In the genomic region with DNA sequence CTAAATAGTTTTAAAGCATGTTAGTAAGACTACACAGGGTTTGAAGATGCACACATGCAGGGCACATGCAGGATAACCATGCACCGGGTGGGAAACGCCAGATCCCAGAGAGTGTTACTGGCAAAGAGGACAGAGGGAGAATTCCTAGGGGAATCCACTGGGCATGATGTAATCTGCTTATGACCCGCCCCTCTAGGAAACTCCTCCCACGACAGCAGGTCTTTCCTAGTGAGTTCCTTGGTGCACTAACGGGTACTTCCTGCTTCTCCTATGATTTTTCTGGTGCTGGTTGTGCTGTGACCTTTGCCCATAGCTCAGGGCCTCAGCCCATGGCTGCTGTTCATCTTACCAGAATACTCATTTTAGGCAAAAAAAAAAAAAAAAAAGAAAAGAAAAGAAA, we compare ENCODE assay signal across 21 mouse cellular contexts. TPM values are rescaled to one million over a fixed set of nuclear protein-coding genes. Genes with fewer than 3 reads are reported as not detected.
DNase-seq lines count a peak whose midpoint lies in the region; ATAC-seq lines count a peak whose summit lies in the region.
"Had no signal": no experiment of that assay in that cellular context is flagged by ENCODE, and none has a peak within 500 bp of the region (broad histone marks: within the 10 kb centered on the region; RNA-seq: fewer than 3 reads in every experiment).

No protein-coding gene starts in this region.

- no peak overlapping the region for H3K4me3 ChIP-seq in kidney, embryonic 14.5 days (ENCODE audit: low read length)
- H3K4me3 ChIP-seq in forebrain, embryonic 12.5 days (replicated peaks): no peak overlapping the region
- H3K4me3 ChIP-seq: erythroblast, embryonic 14.5 days; limb, embryonic 12.5 days; myocyte had no signal

- no peaks in the 10 kb centered on the region for H3K27me3 ChIP-seq in kidney, embryonic 14.5 days (ENCODE audit: control insufficient read depth, insufficient read depth, low read length)
- H3K27me3 ChIP-seq in forebrain, embryonic 12.5 days: no peaks in the 10 kb centered on the region
- H3K27me3 ChIP-seq: limb, embryonic 12.5 days had no signal

- no peak overlapping the region for H3K9ac ChIP-seq in kidney, embryonic 14.5 days (ENCODE audit: low read depth, low read length)
- no peak overlapping the region for H3K9ac ChIP-seq in forebrain, embryonic 12.5 days
- H3K9ac ChIP-seq: limb, embryonic 12.5 days; lung, embryonic 14.5 days had no signal

- no peaks in the 10 kb centered on the region for H3K36me3 ChIP-seq in kidney, embryonic 14.5 days (ENCODE audit: control insufficient read depth, insufficient read depth, low read length)
- no peaks in the 10 kb centered on the region for H3K36me3 ChIP-seq in forebrain, embryonic 12.5 days (replicated peaks)

- peak; percentile 53 for DNase-seq in adrenal gland, adult 2 months
- DNase-seq in adrenal gland, adult 18-20 months (ENCODE audit: low spot score in 2 of 2): no peak
- DNase-seq in kidney, adult 18-20 months: peak; percentile 38
- DNase-seq in adipocyte (ENCODE audit: low spot score): peak; percentile 27
- DNase-seq in mesoderm, embryonic 11.5 days (ENCODE audit: low read depth, low spot score): peak; percentile 39
- DNase-seq in layer of hippocampus, adult 8-10 months (ENCODE audit: low spot score in 2 of 2): no peak
- DNase-seq: embryo, embryonic 11 days; layer of hippocampus, adult 9-11 months; lung, embryonic 14.5 days; thymus, postnatal 4 days had no signal

- H3K27ac ChIP-seq in kidney, embryonic 14.5 days (ENCODE audit: low read depth, low read length): no peak overlapping the region
- no peak overlapping the region for H3K27ac ChIP-seq in forebrain, embryonic 12.5 days
- H3K27ac ChIP-seq: limb, embryonic 12.5 days had no signal

- ATAC-seq in kidney, embryonic 14.5 days (ENCODE audit: low FRiP score, low TSS enrichment): no peak
- ATAC-seq in forebrain, embryonic 12.5 days (ENCODE audit: low FRiP score): no peak
- ATAC-seq: hindbrain, embryonic 16.5 days had no signal

- WGBS in kidney, embryonic 14.5 days: 69% methylated on average over 5 of the region's 5 CpGs
- 65% methylated on average over 5 of the region's 5 CpGs for WGBS in forebrain, embryonic 12.5 days

- no peaks in the 10 kb centered on the region for H3K9me3 ChIP-seq in kidney, embryonic 14.5 days (ENCODE audit: control insufficient read depth, low read length)
- no peaks in the 10 kb centered on the region for H3K9me3 ChIP-seq in forebrain, embryonic 12.5 days
- H3K9me3 ChIP-seq: limb, embryonic 12.5 days had no signal

- H3K4me1 ChIP-seq in kidney, embryonic 14.5 days (ENCODE audit: control insufficient read depth, insufficient read depth, low read length): no peaks in the 10 kb centered on the region
- 0 out of 2 replicates have a peak, but pooled peaks cover 5% of the 10 kb centered on the region for H3K4me1 ChIP-seq in forebrain, embryonic 12.5 days

- no peak overlapping the region for H3K4me2 ChIP-seq in kidney, embryonic 14.5 days (replicated peaks; ENCODE audit: low read depth, low read length)
- no peak overlapping the region for H3K4me2 ChIP-seq in forebrain, embryonic 12.5 days
- H3K4me2 ChIP-seq: limb, embryonic 12.5 days; lung, embryonic 14.5 days; midbrain, embryonic 11.5 days had no signal

RNA-seq across cellular contexts. Expression of a gene that starts 12.0 kb away (rescaled TPM):
- not detected for total RNA-seq in adrenal gland, adult 2 months (2021)
- not detected in 2 replicates for polyA plus RNA-seq in adrenal gland, adult 2 months (2012; rRNA removed)
- not detected for total RNA-seq in adrenal gland, adult 18-20 months (2021)
- polyA plus RNA-seq in kidney, embryonic 14.5 days (2014; fragmentation: Nextera tagmentation; extraction: Ambion mirVana): not detected in 2 replicates
- polyA plus RNA-seq in forebrain, embryonic 12.5 days (2016; fragmentation: Nextera tagmentation; extraction: Ambion mirVana): not detected in 2 replicates
- not detected for total RNA-seq in layer of hippocampus, adult 8-10 months (2022)
- polyA plus RNA-seq: erythroblast, embryonic 14.5 days; frontal cortex, adult 2 months; gonadal fat pad, adult 2 months; heart, embryonic 16.5 days; hindbrain, embryonic 16.5 days; limb, embryonic 12.5 days; lung, embryonic 14.5 days; midbrain, embryonic 11.5 days; stomach, embryonic 16.5 days had no signal

RNA-seq across cellular contexts. Expression of a gene that starts 12.6 kb away (rescaled TPM):
- 10 to 100 TPM; 36.2 to 48.2 TPM for total RNA-seq in adrenal gland, adult 2 months (2021)
- 14.7 and 17.0 TPM in 2 replicates for polyA plus RNA-seq in adrenal gland, adult 2 months (2012; rRNA removed)
- 10 to 100 TPM; 26.2 to 36.8 TPM for total RNA-seq in adrenal gland, adult 18-20 months (2021)
- polyA plus RNA-seq in kidney, embryonic 14.5 days (2014; fragmentation: Nextera tagmentation; extraction: Ambion mirVana): 34.4 and 36.0 TPM in 2 replicates
- 16.1 and 17.7 TPM in 2 replicates for polyA plus RNA-seq in forebrain, embryonic 12.5 days (2016; fragmentation: Nextera tagmentation; extraction: Ambion mirVana)
- 10 to 100 TPM; 45.3 to 51.6 (median 47.1) TPM for total RNA-seq in layer of hippocampus, adult 8-10 months (2022)

Comparison
In these comparisons a context has a peak if more than half of its experiments do, and no peak if none do; other contexts are left out.
1. DNase-seq: peak in adrenal gland, adult 2 months (single experiment), kidney, adult 18-20 months (single experiment), adipocyte (single experiment) and mesoderm, embryonic 11.5 days (single experiment); none in adrenal gland, adult 18-20 months (0 of 2) and layer of hippocampus, adult 8-10 months (0 of 2).